Mouse (Mus musculus) heart, embryonic 15.5 days (tissue): ENCODE measurements around the gene Trpt1. TPM values are rescaled to one million over a fixed set of nuclear protein-coding genes. Genes with fewer than 3 reads are reported as not detected.
"Not testable (repeated sequence)": the region's sequence is repeated elsewhere in the genome, so short reads cannot be mapped to it uniquely, and the experiment has no call there.

Experiments used
- ATAC-seq: fragments of 200-750 bp; cut with Nextera tagmentation; replicated peaks from 2 replicates; pipeline ENCODE4 v1.8.0; 2017; ENCODE audit warnings: low read depth, moderate TSS enrichment; ENCODE audit not compliant: insufficient number of reproducible peaks, insufficient read depth, low FRiP score
- H3K27ac ChIP-seq: fragments of 300-500 bp; sonication (generic); 2 replicates; pipeline ENCODE4 v1.5.1; 2015; ENCODE audit warnings: mild to moderate bottlenecking, inconsistent platforms
- H3K27me3 ChIP-seq: fragments of 300-500 bp; sonication (generic); 2 replicates; pipeline ENCODE4 v1.6.1; 2015; ENCODE audit warnings: inconsistent platforms
- H3K36me3 ChIP-seq: fragments of 300-500 bp; sonication (generic); 2 replicates; pipeline ENCODE4 v1.6.1; 2015; ENCODE audit warnings: mild to moderate bottlenecking, inconsistent platforms
- H3K4me1 ChIP-seq: fragments of 300-500 bp; sonication (generic); replicated peaks from 2 replicates; pipeline ENCODE4 v1.6.1; 2015; ENCODE audit warnings: inconsistent platforms
- H3K4me2 ChIP-seq: fragments of 300-500 bp; sonication (generic); 2 replicates; pipeline ENCODE4 v1.6.1; 2015; ENCODE audit warnings: inconsistent platforms, mild to moderate bottlenecking, moderate library complexity
- H3K4me3 ChIP-seq: fragments of 300-500 bp; sonication (generic); 2 replicates; pipeline ENCODE4 v1.5.1; 2015; ENCODE audit warnings: mild to moderate bottlenecking, inconsistent platforms
- H3K9ac ChIP-seq: fragments of 300-500 bp; sonication (generic); 2 replicates; pipeline ENCODE4 v1.6.1; 2015; ENCODE audit warnings: mild to moderate bottlenecking, inconsistent platforms
- H3K9me3 ChIP-seq: fragments of 300-500 bp; sonication (generic); replicated peaks from 2 replicates; pipeline ENCODE4 v1.6.1; 2016; ENCODE audit warnings: inconsistent platforms
- WGBS: fragments of 180-500 bp; shearing (Covaris S2); methylation state at CpG from one replicate; pipeline ENCODE4 v1.1.7; 2015; ENCODE audit warnings: mixed read lengths; 5-methylcytosine and 5-hydroxymethylcytosine counted together
- polyA plus RNA-seq: library from polyadenylated mRNA; unstranded; fragments of >200 nt; fragmentation: Nextera tagmentation; extraction: Ambion mirVana; gene quantifications from 2 replicates; pipeline ENCODE4 v1.2.1, GENCODE M21; 2015

The Trpt1 gene
- polyA plus RNA-seq, 1 experiment from 2014 or later: 17.4 TPM

- Histone ChIP-seq H3K27ac (peak overlapping the region; percentile 99), H3K4me1 (peaks cover 28% of the 10 kb centered on the region), H3K4me2 (peak overlapping the region; percentile 73), H3K4me3 (peak overlapping the region; percentile 84), H3K27me3 (no peaks in the 10 kb centered on the region), H3K36me3 (peaks cover 34% of the 10 kb centered on the region), H3K9me3 (no peaks in the 10 kb centered on the region), H3K9ac (peak overlapping the region; percentile 96)
- WGBS: 67% methylated on average over 10 of the region's 10 CpGs
- ATAC-seq: no peak
These were observed 9.8 kb upstream of the Trpt1 start for GRCm38 (mm10) chr19:6985951-6986708.

DNA sequence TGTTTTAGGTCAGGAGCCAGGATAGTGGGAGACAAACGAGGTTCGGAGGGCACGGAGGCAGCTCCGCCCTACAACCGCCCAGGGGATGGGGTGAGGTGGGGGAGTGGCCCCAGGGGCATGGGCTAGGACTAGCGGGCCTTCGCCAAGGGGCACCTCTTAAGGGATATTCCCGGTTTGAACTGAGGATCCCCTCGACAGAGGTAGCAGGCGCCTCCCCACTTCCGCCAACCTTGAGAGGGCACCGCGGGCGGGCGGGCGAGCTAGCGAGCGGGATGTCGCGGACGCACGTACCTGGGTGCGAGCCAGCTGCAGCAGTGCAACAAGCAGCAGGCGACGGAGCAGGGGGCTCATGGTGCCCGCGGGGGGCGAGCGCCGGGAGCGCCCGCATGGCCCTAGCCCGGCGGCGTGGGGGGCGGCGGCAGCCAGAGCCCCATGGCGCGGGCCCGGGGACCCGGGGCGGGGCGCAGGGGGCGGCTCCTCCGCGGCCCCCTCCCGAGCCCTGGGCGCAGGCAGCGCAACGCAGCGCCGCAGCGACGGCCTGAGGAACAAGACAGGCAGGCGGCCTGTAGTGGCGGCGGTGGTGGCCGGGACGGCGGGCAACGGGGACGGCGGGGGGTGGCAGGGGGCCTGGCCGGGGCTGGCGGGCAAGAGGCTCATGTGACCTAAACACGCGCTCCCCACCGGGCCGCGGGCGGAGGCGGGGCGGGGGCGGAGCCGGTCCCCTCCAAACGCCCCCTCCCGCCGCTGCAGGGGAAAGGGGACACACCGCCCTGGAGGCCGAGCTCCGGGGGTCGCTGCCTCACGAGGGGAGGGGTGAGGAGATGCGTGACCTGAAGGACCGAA, 8.6 kb upstream of the Trpt1 start, which contains the start of gene Vegfb:
Gene Vegfb, minus strand, starts transcription at position 591 of the 843 bp plus-strand sequence.
- peak within 1 kb of the TSS; percentile 84 for H3K4me3 ChIP-seq
- H3K36me3 ChIP-seq: peaks cover 31% of the 10 kb centered on the region
- peak within 1 kb of the TSS; percentile 99 for H3K27ac ChIP-seq
- ATAC-seq: peak; percentile 71
- peaks cover 30% of the 10 kb centered on the region for H3K4me1 ChIP-seq
- no peaks in the 10 kb centered on the region for H3K9me3 ChIP-seq
- under 1% methylated on average over 64 of the region's 85 CpGs for WGBS
- H3K27me3 ChIP-seq: no peaks in the 10 kb centered on the region
- peak within 1 kb of the TSS; percentile 96 for H3K9ac ChIP-seq
- H3K4me2 ChIP-seq: peak within 1 kb of the TSS; percentile 73

- WGBS: 5% methylated on average over 8 of the region's 8 CpGs
These were observed 8.0 kb upstream of the Trpt1 start for GRCm38 (mm10) chr19:6987904-6988285.

DNA sequence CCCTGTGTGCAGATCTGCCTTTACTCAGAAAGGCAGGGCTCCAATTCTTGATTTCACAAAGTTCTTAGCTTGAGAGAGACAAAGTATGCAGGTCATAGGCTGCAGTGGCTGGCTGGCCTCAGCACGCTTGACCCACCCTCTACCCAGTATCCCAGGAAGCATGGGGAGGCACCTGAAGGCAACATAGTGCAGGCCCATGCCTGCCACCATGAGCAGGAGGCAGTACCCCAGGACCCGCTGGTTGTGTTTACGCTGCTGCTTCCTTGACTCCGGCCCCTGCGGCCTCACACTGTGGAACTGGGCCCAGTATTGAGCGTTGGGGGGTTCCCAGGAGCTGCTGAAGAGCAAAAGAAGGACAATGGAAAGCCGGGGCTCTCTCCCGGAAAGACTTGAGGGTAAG, 6.7 kb upstream of the Trpt1 start:
- no peak overlapping the region for H3K27ac ChIP-seq
- H3K4me1 ChIP-seq: peaks cover 43% of the 10 kb centered on the region
- H3K36me3 ChIP-seq: peaks cover 13% of the 10 kb centered on the region
- ATAC-seq: no peak
- no peak overlapping the region for H3K9ac ChIP-seq
- H3K9me3 ChIP-seq: no peaks in the 10 kb centered on the region
- 90% methylated on average over 8 of the region's 8 CpGs for WGBS
- no peak overlapping the region for H3K4me3 ChIP-seq
- no peaks in the 10 kb centered on the region for H3K27me3 ChIP-seq
- no peak overlapping the region for H3K4me2 ChIP-seq

More at GRCm38 (mm10) chr19:6987904-6988285, 8.0 kb upstream of the Trpt1 start:
- Histone ChIP-seq H3K4me2 (peak overlapping the region; percentile 73), H3K27ac (peak overlapping the region; percentile 99), H3K4me1 (peaks cover 31% of the 10 kb centered on the region), H3K9me3 (no peaks in the 10 kb centered on the region), H3K4me3 (peak overlapping the region; percentile 84), H3K9ac (peak overlapping the region; percentile 96), H3K36me3 (peaks cover 25% of the 10 kb centered on the region), H3K27me3 (no peaks in the 10 kb centered on the region)
- peak; percentile 4; the same call in 1 of the 2 replicates for ATAC-seq

DNA sequence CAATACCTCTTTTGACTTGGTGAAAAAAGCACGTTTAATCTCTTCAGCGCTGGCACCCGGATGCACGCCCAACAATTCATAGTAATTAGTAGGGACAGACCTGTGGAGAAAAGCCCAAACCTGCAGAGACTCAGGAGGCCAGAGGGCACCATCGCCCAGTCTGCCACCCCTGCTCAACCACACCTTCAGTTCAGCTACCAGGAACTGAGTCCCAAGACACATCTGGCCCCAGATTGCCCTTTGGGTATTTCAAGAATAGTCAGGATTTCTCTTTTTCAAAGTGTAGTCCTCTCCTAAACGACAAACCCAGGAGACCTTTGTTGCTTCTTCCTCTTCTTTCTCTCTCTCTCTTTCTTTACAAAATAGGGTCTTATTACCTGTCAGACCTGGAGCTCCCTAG, 5.2 kb upstream of the Trpt1 start:
- H3K27ac ChIP-seq: no peak overlapping the region
- WGBS: 90% methylated on average over 6 of the region's 6 CpGs
- no peaks in the 10 kb centered on the region for H3K9me3 ChIP-seq
- no peak overlapping the region for H3K9ac ChIP-seq
- no peak for ATAC-seq
- H3K36me3 ChIP-seq: peaks cover 4% of the 10 kb centered on the region; the same call in 1 of the 2 replicates
- H3K4me3 ChIP-seq: no peak overlapping the region
- H3K4me1 ChIP-seq: peaks cover 49% of the 10 kb centered on the region
- no peaks in the 10 kb centered on the region for H3K27me3 ChIP-seq
- H3K4me2 ChIP-seq: no peak overlapping the region

DNA sequence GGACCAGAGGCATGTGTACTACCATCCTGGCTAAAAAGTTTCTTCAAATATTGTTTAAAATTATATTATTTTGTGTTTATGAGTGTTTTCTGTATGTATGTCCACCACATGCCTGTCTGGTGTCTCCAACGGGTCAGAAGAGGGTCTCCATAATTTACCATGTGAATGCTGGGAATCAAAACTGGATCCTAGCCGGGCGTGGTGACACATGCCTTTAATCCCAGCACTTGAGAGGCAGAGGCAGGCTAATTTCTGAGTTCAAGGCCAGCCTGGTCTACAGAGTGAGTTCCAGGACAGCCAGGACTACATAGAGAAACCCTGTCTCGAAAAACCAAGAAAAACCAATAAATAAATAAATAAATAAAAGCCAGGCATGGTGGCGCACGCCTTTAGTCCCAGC, 4.8 kb upstream of the Trpt1 start:
- not testable (repeated sequence) for H3K4me3 ChIP-seq, ATAC-seq, H3K36me3 ChIP-seq, H3K9ac ChIP-seq, H3K27me3 ChIP-seq, H3K4me2 ChIP-seq, H3K27ac ChIP-seq, H3K9me3 ChIP-seq
- WGBS: 88% methylated on average over 6 of the region's 6 CpGs
- peaks cover 44% of the 10 kb centered on the region for H3K4me1 ChIP-seq

GRCm38 (mm10) chr19:6992011-6992858, 3.7 kb upstream of the Trpt1 start, which contains the start of gene Dnajc4:
Gene Dnajc4, minus strand, starts transcription at chr19:6992572.
- WGBS: under 1% methylated on average over 37 of the region's 37 CpGs
- Histone ChIP-seq H3K27ac (peak within 1 kb of the TSS; percentile 75), H3K4me2 (peak within 1 kb of the TSS; percentile 94), H3K9me3 (no peaks in the 10 kb centered on the region), H3K36me3 (peaks cover 4% of the 10 kb centered on the region; the same call in 1 of the 2 replicates), H3K9ac (peak within 1 kb of the TSS; percentile 69), H3K27me3 (no peaks in the 10 kb centered on the region), H3K4me3 (peak within 1 kb of the TSS; percentile 68), H3K4me1 (peaks cover 50% of the 10 kb centered on the region)
- peak; percentile 92 for ATAC-seq

DNA sequence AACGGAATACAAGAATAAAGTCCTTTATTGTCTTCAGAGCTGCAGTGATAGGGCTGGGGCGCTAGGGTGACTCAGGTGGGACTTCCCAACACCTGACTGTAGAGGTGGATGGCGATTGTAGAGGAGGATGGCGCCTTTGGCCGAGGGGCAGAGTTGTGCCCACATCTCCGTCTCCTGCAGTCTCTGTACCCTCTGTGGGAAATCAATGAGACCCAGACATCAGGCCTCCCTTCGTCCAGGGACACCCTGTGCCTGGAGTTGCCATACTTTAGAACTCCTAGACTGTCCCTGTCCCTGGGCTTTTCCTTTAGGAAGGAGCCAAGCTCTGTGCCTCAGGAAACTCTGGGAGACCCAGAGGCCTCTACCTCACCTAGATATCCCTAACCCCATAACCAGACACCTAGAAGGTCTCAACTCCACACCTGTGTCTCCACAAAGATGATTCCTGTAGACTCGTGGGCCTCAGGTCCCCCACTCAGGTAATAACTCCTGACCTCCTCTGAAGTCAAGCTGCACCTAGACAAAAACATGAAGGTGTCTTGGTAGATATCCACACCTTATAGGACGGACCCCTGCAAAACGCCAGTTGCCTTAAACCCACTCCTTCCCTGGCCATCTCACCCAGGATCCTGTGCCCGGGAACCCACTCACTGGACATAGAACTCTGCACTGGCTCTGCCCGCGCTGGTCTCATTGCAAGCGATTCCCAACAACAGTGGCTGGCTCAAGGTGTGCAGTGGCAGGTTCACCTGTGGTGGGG, 2.7 kb upstream of the Trpt1 start:
- Histone ChIP-seq H3K9me3 (no peaks in the 10 kb centered on the region), H3K27me3 (no peaks in the 10 kb centered on the region), H3K36me3 (peaks cover 4% of the 10 kb centered on the region; the same call in 1 of the 2 replicates), H3K9ac (peak overlapping the region; percentile 53), H3K4me1 (peaks cover 49% of the 10 kb centered on the region), H3K4me2 (peak overlapping the region; percentile 94), H3K27ac (peak overlapping the region; percentile 63), H3K4me3 (peak overlapping the region; percentile 68)
- 62% methylated on average over 14 of the region's 14 CpGs for WGBS
- no peak for ATAC-seq

- Histone ChIP-seq H3K9ac (no peak overlapping the region), H3K9me3 (no peaks in the 10 kb centered on the region), H3K4me3 (no peak overlapping the region), H3K36me3 (peaks cover 12% of the 10 kb centered on the region; the same call in 1 of the 2 replicates), H3K4me1 (peaks cover 47% of the 10 kb centered on the region), H3K4me2 (no peak overlapping the region), H3K27me3 (no peaks in the 10 kb centered on the region), H3K27ac (no peak overlapping the region)
- 87% methylated on average over 8 of the region's 8 CpGs for WGBS
- no peak for ATAC-seq
These were observed 1.9 kb upstream of the Trpt1 start for GRCm38 (mm10) chr19:6994002-6994401.

DNA sequence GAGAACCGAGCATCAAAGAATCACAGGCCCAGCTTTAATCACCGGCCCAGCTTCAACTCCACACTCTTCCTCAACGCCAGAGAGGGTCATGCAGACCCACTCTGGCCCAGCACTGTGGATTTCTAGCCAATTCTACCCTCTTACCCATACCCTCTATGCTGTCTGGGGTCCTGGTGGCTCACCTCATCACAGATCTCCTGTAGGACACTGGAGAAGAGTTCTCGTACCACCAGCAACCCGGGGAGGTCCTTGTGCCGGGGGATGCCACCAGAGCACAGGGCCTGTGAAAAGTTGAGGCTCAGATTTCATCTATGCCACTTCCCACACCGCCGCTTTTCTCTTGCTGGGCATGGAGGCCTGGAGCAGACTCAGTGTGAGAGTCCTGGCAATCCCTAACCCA, 1.4 kb upstream of the Trpt1 start:
- WGBS: 82% methylated on average over 8 of the region's 8 CpGs
- H3K27me3 ChIP-seq: no peaks in the 10 kb centered on the region
- H3K27ac ChIP-seq: no peak overlapping the region
- H3K4me3 ChIP-seq: peak overlapping the region; percentile 67; the same call in 1 of the 2 replicates
- H3K4me2 ChIP-seq: peak overlapping the region; percentile 85
- peak overlapping the region; percentile 82 for H3K9ac ChIP-seq
- H3K4me1 ChIP-seq: peaks cover 47% of the 10 kb centered on the region
- peaks cover 14% of the 10 kb centered on the region; the same call in 1 of the 2 replicates for H3K36me3 ChIP-seq
- ATAC-seq: no peak
- no peaks in the 10 kb centered on the region for H3K9me3 ChIP-seq
